9 mouse cellular contexts compared by ENCODE assay signal in the genomic region with DNA sequence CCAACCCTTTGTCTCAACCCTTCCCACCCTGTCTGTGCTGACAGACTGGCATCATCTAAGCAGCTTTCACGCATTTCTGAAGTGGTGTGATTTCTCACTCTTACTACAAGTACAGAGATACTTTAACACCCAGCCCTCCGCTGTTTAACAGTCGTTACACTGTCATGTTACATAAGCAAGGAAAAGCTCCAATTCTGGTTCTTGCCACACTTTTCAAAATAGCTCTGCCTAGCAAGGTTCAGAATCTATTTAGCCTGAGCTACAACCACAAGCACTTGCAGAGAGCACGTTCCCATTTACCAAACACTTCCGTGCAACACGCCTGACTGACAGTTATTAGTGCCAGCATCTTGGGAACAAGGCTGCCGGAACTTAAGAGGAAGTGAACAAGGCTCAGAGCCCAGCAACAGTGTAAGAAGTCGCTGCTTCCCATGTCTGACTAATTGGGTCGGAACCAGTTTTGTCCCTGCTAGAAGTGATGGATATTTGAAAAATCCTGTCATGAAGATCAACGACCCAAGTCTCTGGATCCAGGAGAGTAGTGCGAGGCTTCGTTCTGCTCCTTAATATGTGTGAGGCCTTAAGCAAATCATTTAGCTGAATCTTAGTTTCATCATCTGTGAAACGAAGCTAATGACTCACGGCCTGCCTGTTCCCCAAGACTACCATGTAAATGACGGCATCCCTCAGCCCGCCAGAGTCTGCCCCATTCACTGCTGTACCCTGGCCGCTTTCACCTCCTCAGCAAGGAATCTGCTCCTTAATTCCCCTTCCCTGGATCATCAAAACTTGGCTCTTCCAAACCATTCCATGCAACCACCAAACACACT. TPM values are rescaled to one million over a fixed set of nuclear protein-coding genes. Genes with fewer than 3 reads are reported as not detected.
A peak's percentile ranks its signal among the peaks of the same experiment; 100 is the strongest.
DNase-seq lines count a peak whose midpoint lies in the region; ATAC-seq lines count a peak whose summit lies in the region.
"Had no signal": no experiment of that assay in that cellular context is flagged by ENCODE, and none has a peak within 500 bp of the region (broad histone marks: within the 10 kb centered on the region; RNA-seq: fewer than 3 reads in every experiment).

No protein-coding gene starts in this region.

- H3K4me2 ChIP-seq in midbrain, embryonic 15.5 days, result peak overlapping the region; percentile 86
- H3K4me2 ChIP-seq: limb, embryonic 12.5 days had no signal

- H3K4me1 ChIP-seq in midbrain, embryonic 15.5 days, result peaks cover 34% of the 10 kb centered on the region

- DNase-seq in gastrocnemius, adult 18-20 months (ENCODE audit: low spot score), result peak; percentile 4
- no peak for DNase-seq in gastrocnemius, postnatal 10 days
- peak; percentile 57 for DNase-seq in Muller cell, postnatal 12 days (ENCODE audit: inconsistent ontology term)
- DNase-seq in layer of hippocampus, adult 8-10 months (ENCODE audit: low spot score in 2 of 2), result peak; percentile 22 to 39
- no peak for DNase-seq in T-cell, adult 2 months (ENCODE audit: low spot score)

- H3K27ac ChIP-seq in midbrain, embryonic 15.5 days, result no peak overlapping the region
- H3K27ac ChIP-seq: limb, embryonic 12.5 days had no signal

- ATAC-seq in granulocyte monocyte progenitor cell, adult 5-6 weeks (replicated peaks; ENCODE audit: poor library complexity, severe bottlenecking), result peak; percentile 68
- no peak for ATAC-seq in midbrain, embryonic 15.5 days (replicated peaks)
- no peak for ATAC-seq in activated CD4-positive, CD25-positive, alpha-beta regulatory T cell, adult 4 months

- H3K36me3 ChIP-seq in midbrain, embryonic 15.5 days (replicated peaks), result no peaks in the 10 kb centered on the region; the same call in 1 of the 2 replicates

- H3K4me3 ChIP-seq in midbrain, embryonic 15.5 days, result peak overlapping the region; percentile 27
- H3K4me3 ChIP-seq: limb, embryonic 12.5 days had no signal

- H3K9ac ChIP-seq in midbrain, embryonic 15.5 days, result 0 out of 2 replicates have a peak overlapping the region, but pooled peaks have one; percentile 8
- H3K9ac ChIP-seq: limb, embryonic 12.5 days had no signal

- WGBS in midbrain, embryonic 15.5 days, result 61% methylated on average over 17 of the region's 17 CpGs

- H3K9me3 ChIP-seq in midbrain, embryonic 15.5 days, result no peaks in the 10 kb centered on the region
- H3K9me3 ChIP-seq: limb, embryonic 12.5 days had no signal

- H3K27me3 ChIP-seq in midbrain, embryonic 15.5 days (replicated peaks), result no peaks in the 10 kb centered on the region
- H3K27me3 ChIP-seq: limb, embryonic 12.5 days had no signal

RNA-seq across cellular contexts. Expression of gene Ogfrl1, which starts 17.4 kb away (rescaled TPM):
- total RNA-seq in gastrocnemius, adult 18-20 months (2021), result 1 to 10 TPM; 5.7 to 6.1 TPM
- 1 to 10 TPM; 5.1 to 5.2 TPM for total RNA-seq in gastrocnemius, postnatal 10 days (2021)
- 73.6 and 80.8 TPM in 2 replicates for total RNA-seq in granulocyte monocyte progenitor cell, adult 5-6 weeks (2014; fragmentation: Nextera tagmentation)
- 78.4 and 82.5 TPM in 2 replicates for total RNA-seq in granulocyte monocyte progenitor cell, adult 5-6 weeks (2017)
- total RNA-seq in layer of hippocampus, adult 8-10 months (2022), result 100 to 1,000 TPM; 111 to 145 (median 126) TPM
- polyA plus RNA-seq in midbrain, embryonic 15.5 days (2015; fragmentation: Nextera tagmentation; extraction: Ambion mirVana), result 10.6 and 13.0 TPM in 2 replicates
- polyA plus RNA-seq in activated CD4-positive, CD25-positive, alpha-beta regulatory T cell, adult 4 months (2017; shearing (Covaris generic)), result under 1 TPM; 0.55 to 0.90 TPM

Comparison
In these comparisons a context has a peak if more than half of its experiments do, and no peak if none do; other contexts are left out.
1. DNase-seq: peak in gastrocnemius, adult 18-20 months (single experiment), Muller cell, postnatal 12 days (single experiment) and layer of hippocampus, adult 8-10 months (2 of 2); none in gastrocnemius, postnatal 10 days (single experiment) and T-cell, adult 2 months (single experiment).
2. RNA of gene Ogfrl1, which starts 17.4 kb away (total RNA-seq): 111 to 145 TPM in layer of hippocampus, adult 8-10 months and 73.6 to 82.5 TPM in granulocyte monocyte progenitor cell, adult 5-6 weeks; 5.7 to 6.1 TPM in gastrocnemius, adult 18-20 months and 5.1 to 5.2 TPM in gastrocnemius, postnatal 10 days; every median in the first group is over 10 times any median in the second.